Mouse (Mus musculus): ENCODE measurements around the gene Ift52.
"Not testable (repeated sequence)": the region's sequence is repeated elsewhere in the genome, so short reads cannot be mapped to it uniquely, and the experiment has no call there.

Gene Ift52

DNA sequence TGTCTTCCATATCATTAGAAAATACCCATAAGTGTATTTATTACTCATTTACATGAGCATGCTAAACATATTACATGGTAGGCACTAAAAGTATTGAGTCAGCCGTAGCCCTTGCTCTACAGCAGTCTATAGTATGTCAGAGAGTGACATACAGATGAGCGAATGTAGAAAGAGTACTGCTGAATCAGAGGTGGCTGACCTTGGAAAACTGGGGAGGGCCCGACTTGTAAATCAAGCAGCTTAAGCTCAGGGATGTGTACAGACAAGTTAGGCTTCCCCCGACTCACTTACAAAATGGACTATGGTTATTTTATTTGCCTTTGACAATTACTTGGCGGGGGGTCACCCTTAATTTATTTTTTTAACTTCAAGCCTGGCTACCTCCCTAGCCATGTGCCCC is 14.1 kb downstream of the Ift52 start:
- DNase-seq (ENCODE audit: low spot score in 2 of 2) = no peak

DNA sequence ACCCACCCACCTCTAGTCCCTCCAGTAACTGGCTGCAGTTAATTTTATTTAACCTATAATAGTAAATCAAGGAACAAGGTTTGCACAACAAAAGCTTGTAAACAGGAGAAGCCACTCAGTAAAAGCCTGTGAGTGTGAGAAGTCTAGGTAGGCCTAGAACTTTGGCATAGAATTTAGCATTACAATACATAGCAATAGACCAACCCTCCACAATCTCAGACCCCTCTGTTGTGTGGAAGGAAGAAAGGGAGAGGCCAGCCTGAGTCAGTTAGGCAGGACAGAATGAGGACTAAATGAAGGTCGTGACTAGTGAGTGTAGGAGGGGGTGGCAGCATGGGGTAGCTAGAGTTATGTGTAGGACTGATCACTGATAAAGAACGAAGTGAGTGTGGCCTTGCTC is 14.6 kb downstream of the Ift52 start:
- no peak for DNase-seq (ENCODE audit: low spot score in 2 of 2)

DNA sequence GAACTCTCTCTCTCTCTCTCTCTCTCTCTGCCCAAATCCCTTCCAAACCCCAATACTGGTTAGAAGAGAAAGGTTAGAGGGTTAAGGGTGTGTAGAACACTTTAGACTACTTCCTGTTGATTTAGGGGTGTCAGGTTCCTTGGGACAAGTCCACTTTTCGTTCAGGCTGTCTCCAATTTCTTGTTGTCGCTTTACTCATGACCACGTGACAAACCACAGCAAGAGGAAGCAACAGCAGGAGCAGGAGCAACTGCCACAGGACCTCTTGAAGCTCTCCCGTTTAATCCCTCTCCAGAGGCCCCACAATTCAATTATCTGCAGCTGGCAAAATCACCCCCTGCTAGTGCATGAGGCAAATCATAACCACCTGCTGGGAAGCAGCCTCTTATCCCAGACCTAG is 15.5 kb downstream of the Ift52 start:
- no peak for DNase-seq (ENCODE audit: low spot score in 2 of 2)

DNA sequence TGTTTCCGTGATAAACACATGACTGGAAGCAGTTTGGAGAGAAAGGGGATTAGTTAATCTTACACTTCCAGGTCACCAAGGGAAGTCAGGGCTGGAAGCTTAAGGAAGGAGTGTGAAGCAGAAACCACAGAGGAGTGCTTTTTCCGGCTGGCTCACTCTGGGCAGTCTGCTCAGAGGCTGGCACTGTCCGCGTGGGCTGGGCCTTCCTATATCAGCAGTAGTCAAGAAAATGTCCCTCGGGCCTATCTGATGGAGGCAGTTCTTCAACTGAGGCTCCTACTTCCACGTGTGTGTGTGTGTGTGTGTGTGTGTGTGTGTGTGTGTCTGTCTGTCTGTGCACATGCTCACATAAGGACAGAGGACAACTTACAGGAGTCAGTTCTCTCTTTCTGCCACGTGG is 22.8 kb downstream of the Ift52 start:
- DNase-seq (ENCODE audit: low spot score in 2 of 2) = no peak

DNA sequence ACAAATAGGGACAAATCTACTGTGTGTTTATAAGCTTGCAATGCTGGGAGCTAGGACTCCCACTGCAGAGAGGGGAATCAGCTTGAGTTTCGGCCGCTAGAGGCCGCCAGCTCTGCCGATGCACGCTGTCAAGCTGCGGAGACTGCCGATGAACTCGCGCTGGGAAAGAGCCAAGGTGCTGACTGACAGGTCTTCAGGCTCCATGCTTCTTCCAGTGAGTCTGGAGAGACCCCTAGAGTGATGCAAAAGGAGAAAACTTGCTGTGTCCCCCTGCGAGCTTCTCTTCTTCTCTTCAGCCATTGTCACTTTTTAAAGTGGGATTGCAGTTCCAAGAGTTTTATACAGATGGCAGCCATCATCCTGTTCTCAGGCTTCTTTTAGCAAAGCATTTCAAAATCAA is 31.0 kb downstream of the Ift52 start:
- peak; percentile 52 to 59 for DNase-seq (ENCODE audit: low spot score in 2 of 2)

DNA sequence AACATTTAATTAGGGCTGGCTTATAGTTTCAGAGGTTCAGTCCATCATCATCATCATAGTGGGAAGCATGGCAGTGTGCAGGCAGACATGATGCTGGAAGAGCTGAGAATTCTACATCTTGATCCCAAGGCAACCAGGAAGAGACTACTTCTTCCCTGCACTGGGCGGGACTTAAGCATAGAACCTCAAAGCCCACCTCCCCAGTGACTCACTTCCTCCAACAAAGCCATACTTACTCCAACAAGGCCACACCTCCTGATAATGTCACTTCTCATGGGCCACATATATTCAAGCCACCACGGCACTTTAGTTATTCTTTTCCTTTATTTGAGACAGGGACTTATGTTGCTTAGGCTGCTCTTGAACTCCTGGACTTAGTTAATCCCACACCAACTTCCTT is 32.0 kb downstream of the Ift52 start:
- DNase-seq (ENCODE audit: low spot score in 2 of 2) = no peak

DNA sequence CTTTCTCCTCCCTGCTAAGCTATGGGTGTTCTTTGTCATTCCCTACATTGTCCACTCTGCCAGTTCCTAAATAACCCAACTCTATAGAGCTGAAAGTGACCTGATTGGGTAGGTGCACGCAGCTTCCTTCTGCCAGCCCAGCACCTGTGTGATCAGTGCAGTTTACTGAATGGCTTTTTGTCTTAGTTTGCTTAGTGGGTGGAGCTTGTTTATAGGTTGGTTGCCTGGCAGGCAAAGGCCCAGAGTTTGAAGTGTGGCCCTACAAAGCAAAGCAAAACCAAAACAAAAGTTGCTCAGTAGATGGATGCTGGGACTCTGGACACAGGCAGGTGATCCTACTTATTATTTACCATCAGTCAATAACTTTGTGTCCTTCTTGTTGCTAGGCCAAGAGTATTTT is 34.5 kb downstream of the Ift52 start:
- no peak for DNase-seq (ENCODE audit: low spot score in 2 of 2)

DNA sequence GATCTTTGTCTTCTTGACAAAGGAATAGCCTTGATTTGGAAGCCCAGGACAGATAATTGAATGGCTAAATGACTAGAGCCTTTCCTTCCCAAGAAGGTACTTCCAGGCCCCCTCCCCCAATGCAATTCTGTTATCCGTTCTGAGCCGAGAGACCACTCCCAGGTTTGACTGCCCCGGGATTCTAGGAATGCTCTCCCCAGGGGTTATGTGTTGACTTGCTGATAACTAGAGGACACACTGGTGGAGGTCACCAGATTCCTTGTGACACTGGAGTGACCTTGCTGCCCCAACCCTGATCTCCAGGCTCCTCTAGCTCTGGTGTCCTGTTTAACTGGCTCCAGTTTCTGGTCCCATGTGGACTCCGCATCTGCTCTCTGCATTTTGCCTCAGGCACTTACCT is 34.9 kb downstream of the Ift52 start:
- no peak for DNase-seq (ENCODE audit: low spot score in 2 of 2)

DNA sequence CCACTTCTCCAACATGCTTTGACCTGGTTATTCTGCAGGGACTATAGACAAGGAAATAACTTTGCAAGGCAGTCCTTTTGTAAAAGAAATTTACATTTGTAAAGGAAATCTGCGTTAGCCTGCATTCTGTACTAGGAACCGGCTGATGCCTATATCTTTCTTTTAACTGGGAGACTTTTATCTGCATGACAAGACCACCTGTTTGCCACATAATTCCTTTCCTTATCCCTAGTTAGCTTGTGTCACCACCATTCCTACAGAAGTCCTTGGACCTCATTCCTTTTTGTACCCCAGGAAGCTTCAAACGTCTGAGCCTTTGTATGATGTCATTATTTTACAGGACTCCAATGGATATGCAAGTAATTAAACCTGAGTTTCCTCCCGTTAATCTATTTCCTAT is 35.7 kb downstream of the Ift52 start:
- no peak for DNase-seq (ENCODE audit: low spot score in 2 of 2)

DNA sequence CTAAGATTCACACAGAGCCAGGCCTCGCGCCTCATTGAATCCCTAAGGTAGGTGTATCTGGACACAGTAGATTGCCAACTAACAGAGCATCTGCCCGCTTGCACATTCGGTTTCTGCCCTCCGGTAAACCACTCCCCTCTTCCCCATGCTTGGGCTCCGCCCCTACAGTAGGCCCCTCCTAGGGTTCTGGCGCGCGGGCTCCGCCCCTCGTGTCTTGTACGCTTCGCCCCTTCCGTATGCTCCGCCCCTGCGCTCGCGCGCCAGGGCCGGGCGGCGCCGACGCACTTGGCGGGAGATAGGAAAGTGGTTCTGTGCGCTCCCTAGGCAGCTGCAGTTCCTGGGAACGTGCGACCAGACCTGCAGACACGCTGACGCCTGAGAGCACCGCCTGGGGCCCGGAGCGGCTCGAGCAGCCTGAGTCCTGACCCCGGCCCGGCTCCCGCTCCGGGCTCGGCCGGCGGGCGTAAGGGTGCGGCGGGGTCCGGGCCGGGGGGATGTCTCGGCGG is 37.2 kb downstream of the Ift52 start, which contains the start of gene Mybl2:
Gene Mybl2, plus strand, starts transcription at position 353 of the 506 bp plus-strand sequence.
- peak; percentile 95 to 96 for DNase-seq (ENCODE audit: low spot score in 2 of 2)

DNA sequence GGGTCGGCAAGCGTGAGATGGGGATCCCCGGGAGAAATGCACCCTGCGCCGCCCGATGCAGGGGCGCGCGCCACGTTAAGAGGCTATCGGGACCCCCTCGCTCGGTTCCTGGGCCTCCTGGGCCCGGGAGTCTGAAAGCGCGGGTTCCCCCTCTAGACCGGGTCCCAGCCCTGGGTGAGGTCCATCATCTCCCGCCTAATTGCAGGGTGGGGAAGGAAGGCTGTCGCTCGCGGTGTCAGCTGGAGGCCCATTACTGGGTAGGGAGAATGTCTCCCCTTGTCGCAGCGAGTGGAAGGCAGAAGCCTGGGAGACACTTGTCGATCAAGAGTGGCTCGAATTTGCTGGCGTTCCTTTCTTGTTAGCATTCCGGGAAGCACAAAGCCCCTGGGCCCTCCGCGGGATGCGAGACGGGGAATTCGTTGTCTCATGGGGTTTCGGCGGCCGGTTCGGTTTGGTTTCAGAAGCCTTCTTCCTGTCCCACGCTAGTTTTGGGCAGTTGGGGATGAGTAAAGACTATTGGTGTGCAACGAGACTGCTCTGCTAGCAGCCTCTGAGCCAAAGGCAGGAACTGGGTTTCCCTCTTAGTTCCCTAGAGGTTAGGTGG is 37.8 kb downstream of the Ift52 start:
- peak in 1 of 2 experiments; percentile 14 for DNase-seq (ENCODE audit: low spot score in 2 of 2)

DNA sequence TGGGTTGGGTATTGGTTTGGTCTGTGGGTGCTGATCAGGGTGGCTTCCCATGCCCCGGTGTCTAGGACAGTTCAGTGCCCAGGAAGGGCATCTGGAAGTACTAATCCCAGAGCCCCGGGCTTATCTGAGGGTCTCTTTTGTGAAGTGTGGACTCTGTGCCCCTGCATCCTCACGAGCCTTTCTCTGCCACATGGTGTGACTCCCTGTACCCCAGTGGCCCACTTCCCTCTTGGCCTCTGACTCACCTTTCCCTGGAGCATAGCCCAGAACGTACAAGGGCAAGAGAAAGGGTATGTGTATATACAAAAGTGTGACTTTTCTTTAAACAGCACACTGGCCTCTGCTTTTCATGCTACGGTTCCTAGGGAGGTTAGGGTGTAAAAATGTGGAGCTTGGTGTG is 38.6 kb downstream of the Ift52 start:
- DNase-seq (ENCODE audit: low spot score in 2 of 2) = no peak

DNA sequence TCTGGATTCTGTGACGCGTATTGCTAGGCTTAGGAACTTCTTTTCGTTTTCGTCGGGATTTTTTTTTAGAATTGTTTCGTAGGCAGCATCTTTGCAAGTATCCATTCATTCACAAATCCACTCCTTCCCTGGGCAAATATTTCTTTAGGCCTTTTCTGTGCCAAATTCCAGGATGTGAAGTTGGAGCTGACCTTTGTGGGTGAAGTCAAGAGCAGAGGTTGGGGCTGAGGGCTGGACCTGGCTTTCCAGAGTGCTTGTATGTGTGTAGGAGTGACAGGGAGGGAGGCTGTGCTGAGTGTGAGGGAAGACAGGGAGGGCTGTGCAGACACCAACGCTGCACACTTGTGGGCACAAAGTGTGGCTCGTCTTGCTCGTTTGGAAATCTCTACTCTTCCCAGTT is 39.4 kb downstream of the Ift52 start:
- DNase-seq (ENCODE audit: low spot score in 2 of 2) = no peak

DNA sequence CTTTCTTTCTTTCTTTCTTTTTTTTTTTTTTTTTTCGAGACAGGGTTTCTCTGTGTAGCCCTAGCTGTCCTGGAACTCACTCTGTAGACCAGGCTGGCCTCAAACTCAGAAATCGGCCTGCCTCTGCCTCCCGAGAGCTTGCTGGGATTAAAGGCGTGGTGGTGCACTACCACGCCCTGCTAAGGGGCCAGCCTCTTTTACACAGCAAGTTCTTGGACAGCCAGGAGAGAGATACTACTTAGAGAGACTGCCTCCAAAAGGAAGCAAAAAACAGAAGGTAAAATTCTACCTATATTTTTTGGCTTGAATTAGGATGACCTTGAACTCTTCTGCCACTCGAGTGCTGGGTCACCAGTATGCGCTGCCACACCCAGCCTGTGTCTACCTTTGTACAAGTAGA is 41.8 kb downstream of the Ift52 start:
- DNase-seq (ENCODE audit: low spot score in 2 of 2) = not testable (repeated sequence)

DNA sequence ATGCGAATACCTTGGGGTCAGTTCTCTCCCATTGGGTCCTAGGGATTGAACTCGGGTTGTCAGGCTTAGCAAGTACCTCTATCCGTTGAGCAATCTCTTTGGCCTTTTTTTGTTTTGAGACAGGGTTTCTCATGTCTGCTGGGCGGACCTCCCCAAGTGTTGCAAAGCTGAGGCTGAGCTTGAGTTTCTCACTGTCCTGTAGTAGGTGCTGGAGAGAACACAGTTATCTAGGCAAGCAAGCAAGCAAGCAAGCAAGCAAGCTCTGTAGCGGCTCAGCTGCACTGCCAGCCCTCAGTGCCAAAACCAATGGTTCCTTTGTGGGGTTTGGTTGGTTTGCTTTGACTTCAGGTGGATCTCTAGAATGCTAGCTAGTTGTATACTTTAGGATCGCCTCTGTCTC is 43.5 kb downstream of the Ift52 start:
- DNase-seq (ENCODE audit: low spot score in 2 of 2) = no peak

DNA sequence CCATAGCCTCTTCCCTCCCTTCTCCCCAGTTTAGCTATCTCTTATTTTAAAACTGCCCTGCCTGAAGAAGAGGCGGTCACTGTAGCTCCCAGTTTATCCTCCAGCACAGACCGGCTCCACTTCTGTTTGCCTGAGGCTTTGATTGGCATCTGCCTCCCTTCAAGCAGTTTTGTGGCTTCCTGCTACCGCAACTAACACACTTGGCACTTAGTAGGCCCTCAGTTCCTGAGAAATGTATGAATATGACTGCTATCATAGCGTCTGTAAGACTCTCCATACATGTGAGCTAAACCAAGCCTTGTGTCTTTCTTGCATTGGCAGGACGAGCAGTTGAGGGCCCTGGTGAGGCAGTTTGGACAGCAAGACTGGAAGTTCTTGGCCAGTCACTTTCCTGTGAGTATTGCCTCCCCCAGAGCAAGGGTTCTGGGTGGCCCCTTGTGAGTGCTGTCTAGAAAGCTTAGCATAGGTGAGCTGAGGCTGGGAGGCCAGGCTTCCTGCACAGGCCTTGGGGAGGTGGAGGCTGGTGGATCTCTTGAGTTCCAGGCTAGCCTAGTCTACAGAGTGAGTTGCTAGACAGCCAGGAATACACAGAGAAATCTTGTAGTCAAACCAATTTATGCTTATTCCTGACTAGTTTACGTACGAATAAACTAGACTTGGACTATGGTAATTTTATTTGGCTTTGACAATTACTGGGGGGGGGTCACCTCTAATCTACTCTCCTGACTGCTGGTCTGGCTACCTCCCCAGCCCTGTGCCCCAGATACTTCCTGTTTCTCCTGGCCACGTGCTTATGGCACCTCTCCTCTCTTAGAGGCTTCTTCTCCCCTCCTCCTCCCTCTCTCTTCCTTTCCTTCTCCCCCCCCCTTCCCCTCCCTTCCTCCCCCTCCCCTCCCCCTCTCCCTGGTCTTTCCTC is 44.3 kb downstream of the Ift52 start:
- no peak for DNase-seq (ENCODE audit: low spot score in 2 of 2)

DNA sequence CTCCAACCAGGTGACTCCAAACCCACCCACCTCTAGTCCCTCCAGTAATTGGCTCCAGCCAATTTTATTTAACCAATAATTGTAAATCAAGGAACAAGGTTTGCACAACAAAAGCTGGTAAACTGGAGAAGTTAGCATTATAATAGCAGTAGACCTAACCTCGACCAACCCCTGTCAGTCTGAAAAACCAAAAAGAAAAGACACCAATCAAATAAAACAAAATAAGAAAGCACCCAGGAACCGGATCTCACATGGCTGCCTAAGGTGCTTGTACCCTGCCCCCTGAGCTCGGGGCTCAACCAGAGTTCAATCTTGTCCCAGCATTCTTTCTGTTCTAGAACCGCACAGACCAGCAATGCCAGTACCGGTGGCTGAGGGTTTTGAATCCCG is 45.0 kb downstream of the Ift52 start:
- DNase-seq (ENCODE audit: low spot score in 2 of 2) = no peak

DNA sequence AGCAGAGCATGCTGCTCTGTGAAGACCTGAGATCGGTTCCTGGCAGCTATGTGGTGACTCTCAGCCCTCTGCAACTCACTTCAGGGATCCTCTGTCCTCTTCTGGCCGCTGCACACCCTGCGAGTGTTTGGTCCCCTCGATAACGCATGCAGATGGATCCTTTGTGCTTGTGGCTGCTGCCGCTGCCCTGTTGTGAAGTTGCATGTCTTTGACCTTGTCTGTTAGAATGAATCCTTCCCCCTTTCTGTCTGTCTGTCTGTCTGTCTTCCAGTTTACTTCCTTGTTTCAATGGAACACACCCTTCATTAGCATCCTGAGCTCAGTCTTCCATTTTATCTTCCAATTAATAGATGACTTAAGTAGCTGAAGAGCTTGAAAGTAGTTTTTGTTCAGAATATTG is 49.2 kb downstream of the Ift52 start:
- DNase-seq (ENCODE audit: low spot score in 2 of 2) = no peak

DNA sequence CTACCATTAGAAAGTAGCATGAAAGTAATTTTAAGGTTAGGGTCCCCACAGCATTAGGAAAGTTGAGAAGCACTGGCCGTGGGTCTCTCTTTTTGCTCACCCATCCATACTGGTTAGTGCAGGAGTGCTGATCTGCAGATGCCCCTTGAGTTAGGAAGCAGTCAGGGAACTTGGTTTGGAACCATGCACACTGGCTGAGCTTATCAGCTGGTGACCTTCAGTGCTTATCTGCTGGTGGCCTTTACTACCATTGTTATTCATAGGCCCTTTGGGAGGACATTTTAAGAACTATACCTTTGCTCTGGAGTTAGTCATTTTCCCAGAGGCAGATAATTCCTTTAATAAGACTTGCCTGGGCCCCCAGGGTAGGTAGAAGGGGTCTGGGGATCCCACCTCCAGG is 50.1 kb downstream of the Ift52 start:
- DNase-seq (ENCODE audit: low spot score in 2 of 2) = no peak

DNA sequence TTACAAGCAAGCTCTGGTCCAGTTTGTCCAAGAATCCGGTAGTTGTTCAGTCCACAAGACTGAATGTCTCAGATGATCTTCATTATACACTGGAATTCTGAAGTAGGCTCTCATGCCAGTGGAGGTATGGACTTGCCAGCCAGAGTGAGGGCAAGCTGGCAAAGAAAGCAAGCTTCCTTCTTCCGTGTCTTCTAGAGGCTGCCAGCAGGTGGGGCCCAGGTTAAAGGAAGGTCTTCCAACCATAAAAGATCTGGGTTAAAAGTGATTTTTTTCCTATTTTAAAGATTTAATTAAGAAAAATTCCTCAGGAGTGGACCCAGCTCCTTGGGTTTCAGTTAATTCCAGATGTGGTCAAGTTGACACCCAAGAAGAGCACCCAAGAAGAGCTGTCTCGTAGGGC is 53.1 kb downstream of the Ift52 start:
- no peak for DNase-seq (ENCODE audit: low spot score in 2 of 2)

DNA sequence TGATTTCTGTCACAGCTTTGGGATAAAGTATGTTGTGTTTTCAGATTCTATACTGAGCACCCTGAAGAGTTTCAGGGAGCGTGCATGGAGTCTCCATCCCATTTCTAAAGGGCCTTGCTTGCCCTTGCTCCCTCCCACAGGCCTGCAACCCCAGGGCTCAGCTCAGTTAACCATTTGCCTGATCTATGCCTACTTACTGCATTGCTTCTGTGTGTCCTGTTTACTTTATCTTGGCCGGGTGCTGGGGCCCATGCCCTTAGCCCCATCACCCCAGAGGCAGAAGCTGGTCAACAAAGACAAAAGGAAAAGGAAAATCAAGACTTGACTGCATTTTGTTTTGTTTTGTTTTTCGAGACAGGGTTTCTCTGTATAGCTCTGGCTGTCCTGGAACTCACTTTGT is 54.4 kb downstream of the Ift52 start:
- DNase-seq (ENCODE audit: low spot score in 2 of 2) = no peak

DNA sequence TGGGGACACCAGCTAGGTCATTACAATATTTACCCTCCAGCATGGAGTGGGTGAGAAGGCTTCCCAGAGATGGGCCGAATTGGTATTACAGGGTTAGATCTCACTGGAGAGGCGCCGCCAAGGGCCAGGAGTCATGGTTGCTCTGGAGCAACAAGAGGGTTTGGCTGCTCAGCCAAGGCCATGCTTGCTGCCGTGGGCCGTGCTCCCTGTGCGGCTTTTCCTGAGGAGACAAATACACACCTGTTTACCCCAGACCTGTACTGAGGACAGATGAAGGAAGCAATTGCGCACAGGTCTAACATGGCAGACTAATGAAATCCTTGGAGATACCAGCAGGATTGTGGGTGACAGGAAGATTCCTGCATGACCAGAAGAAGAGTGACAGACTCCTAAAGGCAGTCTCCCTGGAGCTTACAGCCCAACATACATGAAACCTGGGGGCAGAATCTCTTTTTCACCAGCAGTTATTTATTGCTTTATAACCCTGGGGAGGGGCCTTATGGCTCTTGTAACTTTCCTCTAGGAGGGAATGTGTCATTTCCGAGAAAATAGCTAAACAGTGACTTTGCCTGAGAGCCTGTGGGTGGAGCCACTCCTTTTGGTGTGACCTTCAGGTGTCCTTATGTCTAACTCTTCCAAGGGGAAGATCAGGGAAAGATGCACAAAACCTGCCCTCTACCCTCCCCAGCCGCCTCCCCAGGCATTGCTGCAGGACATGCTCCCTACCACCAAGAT is 56.0 kb downstream of the Ift52 start:
- no peak for DNase-seq (ENCODE audit: low spot score in 2 of 2)

DNA sequence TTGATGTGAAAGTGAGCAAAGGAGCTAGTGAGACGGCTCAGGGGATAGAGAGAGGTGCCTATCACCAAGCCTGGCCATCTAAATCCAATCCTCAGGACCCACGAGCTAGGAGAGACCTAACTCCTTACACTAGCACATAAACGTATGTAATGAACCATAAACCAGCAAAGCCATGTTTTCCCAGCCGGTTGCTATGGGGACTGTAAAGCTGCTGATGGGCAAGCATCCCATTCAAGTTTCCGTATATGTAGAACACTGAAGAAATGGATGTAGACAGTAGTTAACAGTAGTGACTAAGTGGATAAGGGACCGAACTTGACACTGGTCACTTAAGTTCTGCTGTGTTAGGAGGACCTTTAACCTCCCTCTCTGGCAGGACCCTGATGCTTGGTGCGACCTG is 56.9 kb downstream of the Ift52 start:
- DNase-seq (ENCODE audit: low spot score in 2 of 2) = no peak
